Mouse (Mus musculus) heart, adult 11 months (tissue): ENCODE measurements at regions not wholly inside any gene's neighbourhood (a gene's known extent, or its start where the extent isn't known, plus 50 kb on each side); places are given as distances from the start of the nearest gene placed in this dataset.

Source experiments
- DNase-seq: peaks from one replicate; pipeline ENCODE4 v3.0.0; 2022

GRCm38 (mm10) chr3:111494891-111495290 lies 1244.1 kb upstream of the Prmt6 start:
- DNase-seq = no peak

- DNase-seq = no peak
Observed at GRCm38 (mm10) chr3:111489606-111490005, 1238.8 kb upstream of the Prmt6 start.

GRCm38 (mm10) chr3:111488438-111488837 lies 1237.6 kb upstream of the Prmt6 start:
- peak; percentile 39 for DNase-seq
